In the genomic region with DNA sequence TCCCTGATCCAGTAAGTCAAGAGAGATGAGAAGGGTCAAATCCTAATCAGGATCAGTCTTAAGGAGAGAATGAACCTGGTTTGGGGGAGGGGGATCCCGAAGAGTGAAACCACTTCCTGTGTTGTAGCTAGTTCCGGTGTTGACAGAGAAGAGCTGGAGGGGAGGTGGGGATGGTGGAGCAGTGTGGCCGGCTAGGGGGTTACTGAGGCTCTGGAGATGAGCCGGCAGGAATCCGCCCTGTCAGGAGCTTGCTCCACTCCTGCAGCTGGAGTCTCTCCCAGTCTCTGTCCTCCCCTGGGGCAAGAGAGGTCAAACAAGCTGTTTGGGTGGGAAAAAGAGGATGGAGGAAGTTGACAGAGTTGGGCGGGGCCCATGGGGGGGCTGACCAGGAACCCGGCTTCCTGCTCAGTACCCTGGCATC, we compare ENCODE assay signal across 8 mouse cellular contexts. TPM values are rescaled to one million over a fixed set of nuclear protein-coding genes. Genes with fewer than 3 reads are reported as not detected.
DNase-seq lines count a peak whose midpoint lies in the region; ATAC-seq and TF ChIP-seq lines count a peak whose summit lies in the region.

A gene (plus strand): TSS at position 126 of the 421 bp plus-strand sequence.

- H3K4me2 ChIP-seq in forebrain, embryonic 11.5 days (ENCODE audit: low read depth, low read length, severe bottlenecking): 0 out of 2 replicates have a peak within 1 kb of the TSS, but pooled peaks have one; percentile 15
- H3K4me2 ChIP-seq in forebrain, postnatal 0 days (ENCODE audit: low read depth): no peak within 1 kb of the TSS
- peak within 1 kb of the TSS; percentile 96 for H3K4me2 ChIP-seq in heart, embryonic 15.5 days
- peak within 1 kb of the TSS; percentile 87 for H3K4me2 ChIP-seq in stomach, embryonic 15.5 days

- H3K9ac ChIP-seq in forebrain, embryonic 11.5 days (ENCODE audit: low read length): peak within 1 kb of the TSS; percentile 99; the same call in 1 of the 2 replicates
- no peak within 1 kb of the TSS for H3K9ac ChIP-seq in forebrain, postnatal 0 days
- H3K9ac ChIP-seq in heart, embryonic 15.5 days: peak within 1 kb of the TSS; percentile 4
- H3K9ac ChIP-seq in stomach, embryonic 15.5 days: peak within 1 kb of the TSS; percentile 16; the same call in 1 of the 2 replicates

- H3K27me3 ChIP-seq in forebrain, embryonic 11.5 days (ENCODE audit: control insufficient read depth, insufficient read depth, low read length): no peaks in the 10 kb centered on the region
- no peaks in the 10 kb centered on the region for H3K27me3 ChIP-seq in forebrain, postnatal 0 days (ENCODE audit: insufficient read depth, low read length)
- peaks cover 3% of the 10 kb centered on the region; the same call in 1 of the 2 replicates for H3K27me3 ChIP-seq in heart, embryonic 15.5 days
- peaks cover 9% of the 10 kb centered on the region for H3K27me3 ChIP-seq in megakaryocyte, embryonic 14.5 days (replicated peaks)
- H3K27me3 ChIP-seq in stomach, embryonic 15.5 days (replicated peaks): no peaks in the 10 kb centered on the region

- no peak for TF ChIP-seq CTCF in forebrain, postnatal 0 days (IDR thresholded peaks at IDR 0.05; ENCODE audit: low read depth)

- DNase-seq in forebrain, embryonic 11.5 days (ENCODE audit: low spot score): no peak
- no peak for DNase-seq in forebrain, postnatal 0 days
- peak; percentile 45 for DNase-seq in embryo, embryonic 11 days
- DNase-seq in kidney, postnatal 36 days: peak; percentile 67 to 76
- no peak for DNase-seq in left cerebral cortex, adult 8-10 months (ENCODE audit: low spot score in 2 of 2)

- 31% methylated on average over 7 of the region's 7 CpGs for WGBS in forebrain, embryonic 11.5 days
- WGBS in forebrain, postnatal 0 days: 36% methylated on average over 7 of the region's 7 CpGs
- 21% methylated on average over 7 of the region's 7 CpGs for WGBS in heart, embryonic 15.5 days
- WGBS in stomach, embryonic 15.5 days: 14% methylated on average over 7 of the region's 7 CpGs

- H3K4me1 ChIP-seq in forebrain, embryonic 11.5 days (replicated peaks; ENCODE audit: control insufficient read depth, insufficient read depth, low read length): peaks cover 37% of the 10 kb centered on the region
- peaks cover 25% of the 10 kb centered on the region for H3K4me1 ChIP-seq in forebrain, postnatal 0 days (ENCODE audit: insufficient read depth)
- peaks cover 69% of the 10 kb centered on the region for H3K4me1 ChIP-seq in heart, embryonic 15.5 days (replicated peaks)
- peaks cover 69% of the 10 kb centered on the region for H3K4me1 ChIP-seq in megakaryocyte, embryonic 14.5 days
- peaks cover 58% of the 10 kb centered on the region for H3K4me1 ChIP-seq in stomach, embryonic 15.5 days

- H3K4me3 ChIP-seq in forebrain, embryonic 11.5 days (ENCODE audit: low read depth, low read length): no peak within 1 kb of the TSS
- H3K4me3 ChIP-seq in forebrain, postnatal 0 days (ENCODE audit: low read depth, low read length): no peak within 1 kb of the TSS
- H3K4me3 ChIP-seq in heart, embryonic 15.5 days: peak within 1 kb of the TSS; percentile 95
- H3K4me3 ChIP-seq in megakaryocyte, embryonic 14.5 days (replicated peaks): peak within 1 kb of the TSS; percentile 94
- H3K4me3 ChIP-seq in stomach, embryonic 15.5 days (replicated peaks): peak within 1 kb of the TSS; percentile 13

- no peak for ATAC-seq in forebrain, embryonic 11.5 days (replicated peaks; ENCODE audit: low FRiP score)
- ATAC-seq in forebrain, postnatal 0 days: no peak
- ATAC-seq in heart, embryonic 15.5 days (replicated peaks; ENCODE audit: insufficient number of reproducible peaks, insufficient read depth, low FRiP score, low read depth): no peak
- no peak for ATAC-seq in stomach, embryonic 15.5 days (ENCODE audit: insufficient read depth, low FRiP score, low read depth)

- H3K27ac ChIP-seq in forebrain, embryonic 11.5 days (ENCODE audit: low read depth, low read length): peak within 1 kb of the TSS; percentile 100; the same call in 1 of the 2 replicates
- no peak within 1 kb of the TSS for H3K27ac ChIP-seq in forebrain, postnatal 0 days (ENCODE audit: low read depth, low read length)
- H3K27ac ChIP-seq in heart, embryonic 15.5 days: peak within 1 kb of the TSS; percentile 98
- peak within 1 kb of the TSS; percentile 96 for H3K27ac ChIP-seq in stomach, embryonic 15.5 days

- no peaks in the 10 kb centered on the region for H3K9me3 ChIP-seq in forebrain, embryonic 11.5 days (ENCODE audit: control insufficient read depth, low read length)
- no peaks in the 10 kb centered on the region for H3K9me3 ChIP-seq in forebrain, postnatal 0 days (ENCODE audit: low read length)
- no peaks in the 10 kb centered on the region for H3K9me3 ChIP-seq in heart, embryonic 15.5 days (replicated peaks)
- no peaks in the 10 kb centered on the region for H3K9me3 ChIP-seq in megakaryocyte, embryonic 14.5 days
- no peaks in the 10 kb centered on the region for H3K9me3 ChIP-seq in stomach, embryonic 15.5 days

- no peaks in the 10 kb centered on the region for H3K36me3 ChIP-seq in forebrain, embryonic 11.5 days (ENCODE audit: control insufficient read depth, insufficient read depth, low read length)
- peaks cover 3% of the 10 kb centered on the region; the same call in 1 of the 2 replicates for H3K36me3 ChIP-seq in forebrain, postnatal 0 days (ENCODE audit: insufficient read depth)
- peaks cover 4% of the 10 kb centered on the region; the same call in 1 of the 2 replicates for H3K36me3 ChIP-seq in heart, embryonic 15.5 days
- peaks cover 16% of the 10 kb centered on the region for H3K36me3 ChIP-seq in megakaryocyte, embryonic 14.5 days (replicated peaks; ENCODE audit: low read length)
- peaks cover 4% of the 10 kb centered on the region; the same call in 1 of the 2 replicates for H3K36me3 ChIP-seq in stomach, embryonic 15.5 days

RNA-seq across cellular contexts. Expression of the gene that starts here (rescaled TPM):
- polyA plus RNA-seq in forebrain, embryonic 11.5 days (2014; fragmentation: Nextera tagmentation; extraction: Ambion mirVana): 2.6 and 4.3 TPM in 2 replicates
- 1.2 and 2.4 TPM in 2 replicates for total RNA-seq in forebrain, postnatal 0 days (2014; rRNA removed)
- polyA plus RNA-seq in forebrain, postnatal 0 days (2015; fragmentation: Nextera tagmentation; extraction: Ambion mirVana): 4.2 and 4.6 TPM in 2 replicates
- 5.5 and 13.1 TPM in 2 replicates for polyA plus RNA-seq in heart, embryonic 15.5 days (2015; fragmentation: Nextera tagmentation; extraction: Ambion mirVana)
- polyA plus RNA-seq in megakaryocyte, embryonic 14.5 days (2012; ENCODE audit: insufficient read depth, low replicate concordance): 402 and 833 TPM in 2 replicates
- 10.2 and 11.9 TPM in 2 replicates for polyA plus RNA-seq in stomach, embryonic 15.5 days (2015; fragmentation: Nextera tagmentation; extraction: Ambion mirVana)
- 1 to 10 TPM; 2.1 to 4.2 (median 3.4) TPM for total RNA-seq in left cerebral cortex, adult 8-10 months (2022)

Comparison
In these comparisons a context has a peak if more than half of its experiments do, and no peak if none do; other contexts are left out.
1. RNA of the gene that starts here (polyA plus RNA-seq): 402 to 833 TPM in megakaryocyte, embryonic 14.5 days; 10.2 to 11.9 TPM in stomach, embryonic 15.5 days, 5.5 to 13.1 TPM in heart, embryonic 15.5 days, 4.2 to 4.6 TPM in forebrain, postnatal 0 days and 2.6 to 4.3 TPM in forebrain, embryonic 11.5 days; every median in the first group is over 10 times any median in the second.
2. DNase-seq: peak in embryo, embryonic 11 days (single experiment) and kidney, postnatal 36 days (2 of 2); none in forebrain, embryonic 11.5 days (single experiment), forebrain, postnatal 0 days (single experiment) and left cerebral cortex, adult 8-10 months (0 of 2).
3. H3K4me3 ChIP-seq: peak in heart, embryonic 15.5 days (single experiment), megakaryocyte, embryonic 14.5 days (single experiment) and stomach, embryonic 15.5 days (single experiment); none in forebrain, embryonic 11.5 days (single experiment) and forebrain, postnatal 0 days (single experiment).